Mouse (Mus musculus) bone marrow, adult 2 months (tissue): ENCODE results near the gene Nin.

Experiments
- CTCF ChIP-seq: fragments of 200-500 bp; IDR thresholded peaks from 2 replicates; pipeline ENCODE4 v1.5.1; 2011; ENCODE audit warnings: low read length, control low read depth; ENCODE audit not compliant: control insufficient read depth, insufficient read depth
- POLR2A ChIP-seq: fragments of 200-500 bp; IDR thresholded peaks from 2 replicates; pipeline ENCODE4 v1.6.1; 2011; ENCODE audit warnings: low read depth, mild to moderate bottlenecking, control low read depth, low read length, borderline replicate concordance; ENCODE audit not compliant: control insufficient read depth

DNA sequence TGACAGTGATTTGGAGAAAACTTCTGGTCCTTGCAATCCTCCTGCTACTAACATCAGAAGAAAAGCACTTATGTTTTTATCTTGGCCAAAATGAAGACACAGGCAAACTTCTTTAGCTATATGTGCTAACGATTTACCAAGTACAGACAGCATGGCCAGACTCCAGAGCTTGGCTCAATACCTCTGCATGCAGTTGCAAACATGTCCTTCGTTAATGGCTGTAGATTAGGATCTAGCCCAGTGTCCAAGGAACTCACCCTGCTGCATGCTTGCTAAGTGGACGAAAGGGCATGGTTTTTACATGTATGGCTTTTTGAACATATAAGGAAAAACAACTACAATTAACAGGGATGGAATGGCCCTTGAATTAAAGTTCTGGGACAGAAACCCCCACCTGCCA, 28.2 kb downstream of the Nin start:
- no peak for TF ChIP-seq CTCF
- TF ChIP-seq POLR2A, result no peak
